Mouse (Mus musculus) limb, embryonic 13.5 days (tissue): ENCODE measurements around the gene Ubr7. TPM values are rescaled to one million over a fixed set of nuclear protein-coding genes. Genes with fewer than 3 reads are reported as not detected.

Experiments used
- ATAC-seq: fragments of 200-750 bp; cut with Nextera tagmentation; 2 replicates; pipeline ENCODE4 v1.8.0; 2017; ENCODE audit warnings: low read depth, moderate number of reproducible peaks, moderate TSS enrichment; ENCODE audit not compliant: low FRiP score
- H3K27ac ChIP-seq: fragments of 300-500 bp; sonication (generic); 2 replicates; pipeline ENCODE4 v1.5.1; 2015; ENCODE audit warnings: inconsistent platforms, mild to moderate bottlenecking, moderate library complexity
- H3K27me3 ChIP-seq: fragments of 300-500 bp; sonication (generic); 2 replicates; pipeline ENCODE4 v1.6.1; 2015; ENCODE audit warnings: mild to moderate bottlenecking, inconsistent platforms
- H3K36me3 ChIP-seq: fragments of 300-500 bp; sonication (generic); 2 replicates; pipeline ENCODE4 v1.6.1; 2015; ENCODE audit warnings: inconsistent platforms, mild to moderate bottlenecking, moderate library complexity
- H3K4me1 ChIP-seq: fragments of 300-500 bp; sonication (generic); 2 replicates; pipeline ENCODE4 v1.6.1; 2015; ENCODE audit warnings: inconsistent platforms
- H3K4me2 ChIP-seq: fragments of 300-500 bp; sonication (generic); replicated peaks from 2 replicates; pipeline ENCODE4 v1.6.1; 2015; ENCODE audit warnings: inconsistent platforms, mild to moderate bottlenecking, moderate library complexity
- H3K4me3 ChIP-seq: fragments of 300-500 bp; sonication (generic); 2 replicates; pipeline ENCODE4 v1.5.1; 2015; ENCODE audit warnings: moderate library complexity, mild to moderate bottlenecking, inconsistent platforms
- H3K9ac ChIP-seq: fragments of 300-500 bp; sonication (generic); 2 replicates; pipeline ENCODE4 v1.6.1; 2015; ENCODE audit warnings: mild to moderate bottlenecking, inconsistent platforms
- H3K9me3 ChIP-seq: fragments of 300-500 bp; sonication (generic); 2 replicates; pipeline ENCODE4 v1.6.1; 2016; ENCODE audit warnings: inconsistent platforms
- WGBS: fragments of 180-500 bp; shearing (Covaris S2); methylation state at CpG from one replicate; pipeline ENCODE4 v1.1.7; 2015; 5-methylcytosine and 5-hydroxymethylcytosine counted together
- polyA plus RNA-seq: library from polyadenylated mRNA; unstranded; fragments of >200 nt; fragmentation: Nextera tagmentation; extraction: Ambion mirVana; gene quantifications from 2 replicates; pipeline ENCODE4 v1.2.1, GENCODE M21; 2015

Ubr7 gene
- polyA plus RNA-seq, 1 experiment from 2014 or later, result 47.0 TPM

GRCm38 (mm10) chr12:102725146-102725545 lies 32.6 kb upstream of the Ubr7 start:
- H3K9ac ChIP-seq, result no peak overlapping the region
- no peak for ATAC-seq
- H3K4me3 ChIP-seq, result no peak overlapping the region
- no peaks in the 10 kb centered on the region for H3K36me3 ChIP-seq
- WGBS, result 90% methylated on average over 6 of the region's 6 CpGs
- peaks cover 10% of the 10 kb centered on the region for H3K4me1 ChIP-seq
- H3K27me3 ChIP-seq, result no peaks in the 10 kb centered on the region
- no peaks in the 10 kb centered on the region for H3K9me3 ChIP-seq
- no peak overlapping the region for H3K4me2 ChIP-seq
- H3K27ac ChIP-seq, result no peak overlapping the region

DNA sequence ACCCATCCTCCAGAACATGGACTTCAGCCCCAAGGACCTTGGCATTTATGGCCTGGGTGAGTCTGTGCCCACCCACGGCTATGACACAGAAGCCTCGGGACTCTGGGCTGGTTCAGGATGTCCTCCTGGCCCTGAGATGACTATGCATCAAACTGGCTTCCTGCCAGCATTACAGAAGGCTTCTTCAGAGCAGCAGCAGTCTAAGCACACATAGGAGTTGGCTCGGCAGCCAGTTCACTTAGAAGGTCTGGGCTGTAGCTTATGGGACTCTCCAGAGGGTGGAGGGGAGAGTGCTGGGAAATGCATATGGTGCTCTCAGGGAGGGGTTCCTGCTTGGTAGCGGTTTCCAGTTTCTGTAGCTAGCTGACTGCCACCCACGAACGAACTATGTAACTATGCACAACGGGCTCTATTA lies 32.0 kb upstream of the Ubr7 start:
- WGBS, result 68% methylated on average over 7 of the region's 7 CpGs
- Histone ChIP-seq H3K27me3 (no peaks in the 10 kb centered on the region), H3K4me2 (no peak overlapping the region), H3K9me3 (no peaks in the 10 kb centered on the region), H3K36me3 (no peaks in the 10 kb centered on the region), H3K4me3 (no peak overlapping the region), H3K4me1 (peaks cover 15% of the 10 kb centered on the region), H3K9ac (no peak overlapping the region), H3K27ac (no peak overlapping the region)
- ATAC-seq, result no peak

DNA sequence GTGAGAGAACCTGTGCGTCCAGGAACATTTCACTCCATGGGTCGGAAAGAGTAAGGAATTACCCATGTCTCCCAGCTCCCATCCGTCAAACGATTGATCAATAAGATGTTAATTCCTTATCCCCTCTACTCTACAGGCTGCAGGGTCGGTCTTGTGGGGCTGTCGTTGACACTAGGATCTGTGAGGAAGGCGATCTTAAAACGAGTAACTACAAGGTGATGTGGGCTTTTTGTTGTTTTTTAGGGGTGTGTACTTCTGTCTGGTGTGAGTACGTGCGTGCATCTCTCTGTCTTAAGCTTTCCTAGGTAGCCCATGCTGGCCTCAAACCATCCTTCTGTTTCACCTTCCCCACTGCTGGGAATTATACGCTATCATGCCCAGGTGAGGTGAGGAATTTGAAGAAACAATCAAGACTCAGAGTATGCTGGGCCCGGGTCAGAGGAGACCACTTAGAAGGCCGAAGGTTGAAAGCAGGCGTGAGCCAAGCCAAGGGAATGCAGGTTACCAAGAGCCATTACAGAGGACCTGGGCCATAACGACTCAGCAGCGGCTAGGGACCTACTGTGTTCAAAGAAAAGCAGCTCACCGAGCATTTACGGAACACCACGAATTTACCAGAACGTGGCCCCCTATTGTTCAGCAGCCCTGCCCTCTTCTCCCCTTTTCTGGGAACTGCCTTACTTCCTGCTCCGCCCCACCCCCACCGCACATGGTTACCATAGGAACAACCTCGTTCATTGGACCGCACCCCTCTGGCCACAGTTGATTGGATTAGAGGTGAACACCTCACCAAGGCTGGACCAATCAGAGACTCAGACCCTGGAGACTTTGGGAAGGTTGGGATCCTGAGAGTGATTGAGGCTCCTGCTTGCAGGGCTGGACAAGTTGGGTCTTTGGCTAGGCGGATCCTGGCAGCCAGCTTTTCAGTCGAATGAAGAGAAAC lies 27.6 kb upstream of the Ubr7 start:
- Histone ChIP-seq H3K9ac (peak overlapping the region; percentile 54; the same call in 1 of the 2 replicates), H3K27ac (peak overlapping the region; percentile 93), H3K4me2 (peak overlapping the region; percentile 59), H3K36me3 (no peaks in the 10 kb centered on the region), H3K9me3 (no peaks in the 10 kb centered on the region), H3K27me3 (no peaks in the 10 kb centered on the region), H3K4me3 (peak overlapping the region; percentile 34), H3K4me1 (peaks cover 24% of the 10 kb centered on the region)
- ATAC-seq, result peak; percentile 97
- 27% methylated on average over 26 of the region's 26 CpGs for WGBS

GRCm38 (mm10) chr12:102730798-102731619 lies 26.8 kb upstream of the Ubr7 start:
- no peaks in the 10 kb centered on the region for H3K27me3 ChIP-seq
- peak overlapping the region; percentile 34 for H3K4me3 ChIP-seq
- H3K36me3 ChIP-seq, result no peaks in the 10 kb centered on the region
- peak overlapping the region; percentile 93 for H3K27ac ChIP-seq
- peak; percentile 61 for ATAC-seq
- peak overlapping the region; percentile 59 for H3K4me2 ChIP-seq
- no peak overlapping the region for H3K9ac ChIP-seq
- WGBS, result 15% methylated on average over 16 of the region's 16 CpGs
- peaks cover 24% of the 10 kb centered on the region for H3K4me1 ChIP-seq
- no peaks in the 10 kb centered on the region for H3K9me3 ChIP-seq

GRCm38 (mm10) chr12:102733381-102733780 lies 24.4 kb upstream of the Ubr7 start:
- Histone ChIP-seq H3K4me2 (no peak overlapping the region), H3K36me3 (no peaks in the 10 kb centered on the region)

DNA sequence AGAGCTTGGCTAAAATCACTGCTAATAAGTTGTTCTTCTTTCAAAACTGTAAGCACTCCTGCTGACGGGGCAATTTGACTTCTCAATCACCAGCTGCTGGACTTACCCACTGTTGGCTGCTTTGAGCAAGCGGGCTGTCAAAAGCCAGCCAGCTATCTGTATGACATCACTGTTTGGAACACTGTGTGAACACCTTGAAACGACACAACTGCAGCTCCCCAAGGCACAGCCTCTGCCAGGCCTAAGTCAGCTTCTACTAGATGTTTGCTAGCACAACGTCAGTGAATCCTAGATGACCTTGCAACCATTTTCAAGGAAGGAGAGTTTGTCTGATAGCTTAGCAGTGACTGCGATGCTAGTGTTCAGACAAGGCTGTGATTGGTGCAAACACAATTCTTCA lies 18.7 kb upstream of the Ubr7 start:
- H3K4me2 ChIP-seq, result no peak overlapping the region
- no peak overlapping the region for H3K27ac ChIP-seq
- H3K9me3 ChIP-seq, result no peaks in the 10 kb centered on the region
- 74% methylated on average over 5 of the region's 5 CpGs for WGBS
- no peaks in the 10 kb centered on the region for H3K27me3 ChIP-seq
- no peak overlapping the region for H3K9ac ChIP-seq
- H3K4me3 ChIP-seq, result no peak overlapping the region
- no peak for ATAC-seq
- H3K36me3 ChIP-seq, result peaks cover 5% of the 10 kb centered on the region
- peaks cover 11% of the 10 kb centered on the region for H3K4me1 ChIP-seq

More at GRCm38 (mm10) chr12:102733381-102733780, 24.4 kb upstream of the Ubr7 start:
- no peak for ATAC-seq
- no peaks in the 10 kb centered on the region for H3K9me3 ChIP-seq
- peaks cover 24% of the 10 kb centered on the region for H3K4me1 ChIP-seq
- no peak overlapping the region for H3K4me3 ChIP-seq
- no peaks in the 10 kb centered on the region for H3K27me3 ChIP-seq
- no peak overlapping the region for H3K27ac ChIP-seq
- WGBS, result 14% methylated on average over 4 of the region's 5 CpGs
- H3K9ac ChIP-seq, result no peak overlapping the region

DNA sequence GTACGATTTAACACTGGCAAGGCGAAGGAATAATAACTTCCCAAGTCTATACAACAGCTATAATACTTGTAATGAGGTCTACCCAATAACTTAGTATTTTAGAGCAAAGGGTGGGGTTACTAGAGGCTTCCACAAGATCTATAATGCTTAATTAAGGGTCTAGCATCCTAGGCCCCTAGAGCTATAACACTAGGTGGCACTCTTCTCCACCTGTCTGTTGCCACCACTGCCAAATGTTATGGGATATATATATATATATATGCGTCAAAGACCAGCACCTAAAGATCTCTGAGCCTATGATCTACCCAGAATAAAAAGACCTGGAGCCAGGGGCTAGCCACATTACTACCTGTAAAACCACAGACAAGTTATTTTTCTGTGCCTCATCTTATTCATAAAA lies 17.5 kb upstream of the Ubr7 start:
- peaks cover 20% of the 10 kb centered on the region for H3K4me1 ChIP-seq
- no peaks in the 10 kb centered on the region for H3K27me3 ChIP-seq
- peaks cover 5% of the 10 kb centered on the region for H3K36me3 ChIP-seq
- no peak for ATAC-seq
- no peak overlapping the region for H3K4me2 ChIP-seq
- WGBS, result 64% methylated on average over 3 of the region's 3 CpGs
- H3K9me3 ChIP-seq, result no peaks in the 10 kb centered on the region
- no peak overlapping the region for H3K9ac ChIP-seq
- no peak overlapping the region for H3K27ac ChIP-seq
- no peak overlapping the region for H3K4me3 ChIP-seq

DNA sequence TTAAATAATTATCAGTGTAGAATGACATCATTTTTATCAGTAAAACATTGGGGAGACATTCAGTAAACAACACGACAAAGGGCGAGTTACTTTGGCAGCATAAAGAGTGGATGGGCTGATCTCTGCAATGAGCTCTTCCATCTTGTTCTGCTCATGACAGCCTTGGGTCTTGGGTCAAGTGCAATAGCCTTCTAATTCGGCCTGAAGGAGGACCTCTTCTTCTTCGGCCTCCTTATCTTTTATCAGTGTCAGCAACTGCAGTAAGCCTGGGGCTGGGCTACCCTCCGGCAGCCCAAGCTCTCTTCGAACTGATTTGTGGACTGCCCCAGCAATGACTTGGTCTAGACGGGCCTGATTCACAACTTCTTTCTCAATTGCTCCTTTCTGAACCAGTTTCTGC lies 15.7 kb upstream of the Ubr7 start:
- H3K4me1 ChIP-seq, result peaks cover 20% of the 10 kb centered on the region
- no peak overlapping the region for H3K9ac ChIP-seq
- WGBS, result 85% methylated on average over 7 of the region's 7 CpGs
- ATAC-seq, result no peak
- H3K36me3 ChIP-seq, result peaks cover 5% of the 10 kb centered on the region
- H3K27ac ChIP-seq, result no peak overlapping the region
- no peaks in the 10 kb centered on the region for H3K9me3 ChIP-seq
- H3K27me3 ChIP-seq, result no peaks in the 10 kb centered on the region
- H3K4me2 ChIP-seq, result 0 out of 2 replicates have a peak overlapping the region, but pooled peaks have one; percentile 78
- H3K4me3 ChIP-seq, result no peak overlapping the region

DNA sequence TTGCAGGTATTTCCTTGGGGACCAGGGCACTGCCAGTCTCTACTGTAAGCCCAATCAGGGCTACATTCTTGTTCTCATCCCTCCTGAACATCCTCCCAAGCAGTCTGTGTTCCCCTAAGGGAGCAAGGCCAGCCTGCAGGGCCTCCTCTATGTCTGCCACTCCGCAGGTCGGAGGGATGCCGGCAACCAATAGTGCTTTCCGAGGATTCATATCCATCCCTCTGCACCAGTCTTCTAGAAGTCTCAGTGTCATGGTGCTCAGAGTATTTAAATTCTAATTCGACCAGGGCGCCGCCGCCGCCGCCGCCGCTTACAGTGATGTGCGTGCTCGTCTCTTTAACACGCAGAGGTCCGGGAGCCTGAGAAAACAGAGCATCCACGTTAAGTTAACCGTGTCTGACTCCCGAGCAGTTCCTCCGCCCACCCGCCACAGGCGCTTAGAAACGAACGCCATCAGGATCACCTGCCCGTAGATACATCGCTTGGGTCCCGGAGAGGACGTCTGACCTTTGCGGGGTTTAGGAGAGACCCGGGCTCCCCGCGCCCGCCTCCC lies 14.7 kb upstream of the Ubr7 start:
- ATAC-seq, result peak; percentile 52; the same call in 1 of the 2 replicates
- H3K4me2 ChIP-seq, result peak overlapping the region; percentile 78
- under 1% methylated on average over 33 of the region's 33 CpGs for WGBS
- H3K9me3 ChIP-seq, result no peaks in the 10 kb centered on the region
- H3K4me3 ChIP-seq, result peak overlapping the region; percentile 81
- H3K27me3 ChIP-seq, result no peaks in the 10 kb centered on the region
- H3K36me3 ChIP-seq, result peaks cover 6% of the 10 kb centered on the region
- peak overlapping the region; percentile 85 for H3K27ac ChIP-seq
- H3K4me1 ChIP-seq, result peaks cover 20% of the 10 kb centered on the region
- peak overlapping the region; percentile 91 for H3K9ac ChIP-seq

- H3K4me2 ChIP-seq, result peak within 1 kb of the TSS; percentile 78
Measured at GRCm38 (mm10) chr12:102743589-102744574, 13.9 kb upstream of the Ubr7 start, which contains the start of the genes Moap1 and Tmem251. TSS of gene Moap1 (minus strand) at chr12:102743661. TSS of gene Tmem251 (plus strand) at chr12:102743762.

DNA sequence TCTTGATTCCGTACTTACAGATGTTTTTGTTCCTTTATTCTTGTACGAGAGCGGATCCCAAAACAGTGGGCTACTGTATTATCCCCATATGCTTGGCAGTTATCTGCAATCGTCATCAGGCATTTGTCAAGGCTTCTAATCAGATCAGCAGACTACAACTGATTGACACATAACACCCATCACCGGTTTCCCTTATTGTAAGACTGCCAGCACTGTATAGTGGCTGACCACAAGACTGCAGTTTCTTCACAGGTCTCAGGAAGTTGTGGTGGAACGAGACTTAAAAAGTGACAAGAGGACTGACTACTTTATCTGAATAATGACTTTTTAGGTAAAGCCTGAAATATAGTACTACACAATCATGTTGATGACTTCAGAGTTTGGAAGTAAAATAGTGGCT lies 12.9 kb upstream of the Ubr7 start:
- peak overlapping the region; percentile 81; the same call in 1 of the 2 replicates for H3K4me3 ChIP-seq
- 64% methylated on average over 6 of the region's 6 CpGs for WGBS
- no peak for ATAC-seq
- H3K27me3 ChIP-seq, result no peaks in the 10 kb centered on the region
- H3K36me3 ChIP-seq, result peaks cover 18% of the 10 kb centered on the region
- no peaks in the 10 kb centered on the region for H3K9me3 ChIP-seq
- H3K27ac ChIP-seq, result no peak overlapping the region
- H3K9ac ChIP-seq, result peak overlapping the region; percentile 91; the same call in 1 of the 2 replicates
- peak overlapping the region; percentile 78 for H3K4me2 ChIP-seq
- H3K4me1 ChIP-seq, result peaks cover 20% of the 10 kb centered on the region

More at GRCm38 (mm10) chr12:102743589-102744574, 13.9 kb upstream of the Ubr7 start, which contains the start of the genes Moap1 and Tmem251:
- ATAC-seq, result peak; percentile 97
- Histone ChIP-seq H3K4me1 (peaks cover 20% of the 10 kb centered on the region), H3K9me3 (no peaks in the 10 kb centered on the region), H3K27me3 (no peaks in the 10 kb centered on the region), H3K36me3 (peaks cover 13% of the 10 kb centered on the region), H3K9ac (peak within 1 kb of the TSS; percentile 91), H3K27ac (peak within 1 kb of the TSS; percentile 85), H3K4me3 (peak within 1 kb of the TSS; percentile 81)
- under 1% methylated on average over 58 of the region's 63 CpGs for WGBS
